9 mouse cellular contexts compared by ENCODE assay signal in the genomic region with DNA sequence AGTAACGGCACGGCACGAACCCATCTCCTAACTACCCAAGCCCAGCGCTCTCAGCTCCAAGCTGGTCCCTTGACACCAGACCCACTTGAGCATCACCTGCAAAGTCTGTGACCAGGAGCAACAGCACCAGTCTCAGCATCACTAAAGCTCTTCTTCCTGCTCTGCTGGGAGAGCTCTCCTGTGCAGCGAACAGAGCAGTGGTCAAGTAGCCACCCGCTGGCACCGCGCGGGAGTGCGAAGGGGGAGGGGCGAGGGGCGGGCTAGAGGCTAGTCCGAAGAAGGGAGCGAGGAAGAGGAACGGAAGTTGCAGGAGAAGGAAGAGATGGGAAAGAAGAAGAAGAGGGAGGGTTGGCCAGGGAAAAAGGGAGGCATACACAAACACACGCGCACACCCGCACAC. TPM values are rescaled to one million over a fixed set of nuclear protein-coding genes. Genes with fewer than 3 reads are reported as not detected.
A peak's percentile ranks its signal among the peaks of the same experiment; 100 is the strongest.
DNase-seq lines count a peak whose midpoint lies in the region; ATAC-seq and TF ChIP-seq lines count a peak whose summit lies in the region.
"Had no signal": no experiment of that assay in that cellular context is flagged by ENCODE, and none has a peak within 500 bp of the region (broad histone marks: within the 10 kb centered on the region; RNA-seq: fewer than 3 reads in every experiment).

A gene (minus strand): TSS at position 236 of the 400 bp plus-strand sequence.

- no peaks in the 10 kb centered on the region for H3K27me3 ChIP-seq in kidney, adult 2 months (replicated peaks; ENCODE audit: control insufficient read depth, insufficient read depth, low read length)
- peaks cover 4% of the 10 kb centered on the region; the same call in 1 of the 2 replicates for H3K27me3 ChIP-seq in hindbrain, embryonic 10.5 days (ENCODE audit: insufficient read depth, poor library complexity, severe bottlenecking)
- 0 out of 2 replicates have a peak, but pooled peaks cover 8% of the 10 kb centered on the region for H3K27me3 ChIP-seq in liver, embryonic 13.5 days

- TF ChIP-seq CTCF in kidney, adult 2 months (conservative IDR thresholded peaks at IDR 0.05; ENCODE audit: insufficient read depth, insufficient read length, low read depth, low read length), result no peak
- no peak for TF ChIP-seq CTCF in embryonic fibroblast, embryonic 13.5 days (IDR thresholded peaks at IDR 0.05; ENCODE audit: borderline replicate concordance, insufficient read depth, low read length)

- no peak within 1 kb of the TSS for H3K9ac ChIP-seq in liver, embryonic 13.5 days

- no peak within 1 kb of the TSS for H3K4me3 ChIP-seq in kidney, adult 2 months (ENCODE audit: insufficient read depth, low read depth, low read length)
- peak within 1 kb of the TSS; percentile 14; the same call in 1 of the 2 replicates for H3K4me3 ChIP-seq in embryonic fibroblast, embryonic 13.5 days (ENCODE audit: insufficient read depth, low read length)
- peak within 1 kb of the TSS; percentile 50 for H3K4me3 ChIP-seq in hindbrain, embryonic 10.5 days
- peak within 1 kb of the TSS; percentile 15; the same call in 1 of the 2 replicates for H3K4me3 ChIP-seq in liver, embryonic 13.5 days (replicated peaks)

- no peak for ATAC-seq in liver, embryonic 13.5 days (ENCODE audit: low read depth)

- TF ChIP-seq POLR2A in kidney, adult 2 months (IDR thresholded peaks at IDR 0.05; ENCODE audit: low read depth, low read length), result no peak
- no peak for TF ChIP-seq POLR2A in embryonic fibroblast, embryonic 13.5 days (IDR thresholded peaks at IDR 0.05; ENCODE audit: low read depth, low read length)

- DNase-seq in kidney, adult 2 months, result peak; percentile 5
- DNase-seq in kidney, adult 9 months, result no peak
- DNase-seq in hindbrain, embryonic 10.5 days (ENCODE audit: low spot score), result peak; percentile 66
- DNase-seq in liver, embryonic 13.5 days, result no peak
- peak; percentile 64 for DNase-seq in neural tube, embryonic 10.5 days (ENCODE audit: extremely low spot score, low spot score)
- no peak for DNase-seq in MN1 (ENCODE audit: low spot score)
- DNase-seq in spleen, postnatal 4 days (ENCODE audit: low spot score in 2 of 2), result no peak

- no peak within 1 kb of the TSS for H3K27ac ChIP-seq in kidney, adult 2 months (ENCODE audit: insufficient read depth, low read depth, low read length)
- no peak within 1 kb of the TSS for H3K27ac ChIP-seq in embryonic fibroblast, embryonic 13.5 days (ENCODE audit: insufficient read depth, low read length)
- H3K27ac ChIP-seq in hindbrain, embryonic 10.5 days, result peak within 1 kb of the TSS; percentile 13; the same call in 1 of the 2 replicates
- H3K27ac ChIP-seq in liver, embryonic 13.5 days, result no peak within 1 kb of the TSS

- H3K4me2 ChIP-seq in liver, embryonic 13.5 days, result peak within 1 kb of the TSS; percentile 49

- no peaks in the 10 kb centered on the region for H3K4me1 ChIP-seq in kidney, adult 2 months (ENCODE audit: control insufficient read depth, insufficient read depth, low read length)
- no peaks in the 10 kb centered on the region for H3K4me1 ChIP-seq in embryonic fibroblast, embryonic 13.5 days (ENCODE audit: control insufficient read depth, insufficient read depth, low read length)
- peaks cover 8% of the 10 kb centered on the region; the same call in 1 of the 2 replicates for H3K4me1 ChIP-seq in hindbrain, embryonic 10.5 days (replicated peaks)
- H3K4me1 ChIP-seq in liver, embryonic 13.5 days (replicated peaks), result peaks cover 4% of the 10 kb centered on the region

- H3K9me3 ChIP-seq in hindbrain, embryonic 10.5 days, result no peaks in the 10 kb centered on the region
- peaks cover 10% of the 10 kb centered on the region for H3K9me3 ChIP-seq in liver, embryonic 13.5 days (replicated peaks)

- H3K36me3 ChIP-seq in kidney, adult 2 months (ENCODE audit: control insufficient read depth, insufficient read depth, low read length), result no peaks in the 10 kb centered on the region
- H3K36me3 ChIP-seq in hindbrain, embryonic 10.5 days, result no peaks in the 10 kb centered on the region
- no peaks in the 10 kb centered on the region for H3K36me3 ChIP-seq in liver, embryonic 13.5 days
- H3K36me3 ChIP-seq: G1E had no signal

- WGBS in kidney, adult 2 months, result 8% methylated on average over 18 of the region's 18 CpGs
- 5% methylated on average over 17 of the region's 18 CpGs for WGBS in hindbrain, embryonic 10.5 days
- whole genome bisulfite sequencing in liver, embryonic 13.5 days (ENCODE audit: insufficient replicate concordance), result 9% methylated on average over 16 of the region's 18 CpGs

RNA-seq across cellular contexts. Expression of the gene that starts here (rescaled TPM):
- 0.23 and 0.68 TPM in 2 replicates for polyA plus RNA-seq in kidney, adult 2 months (2012; rRNA removed)
- 1.8 and 2.2 TPM in 2 replicates for polyA plus RNA-seq in embryonic fibroblast, embryonic 13.5 days (2011; ENCODE audit: insufficient read length, low read depth, missing spikeins)
- polyA plus RNA-seq in hindbrain, embryonic 10.5 days (2016; fragmentation: Nextera tagmentation; extraction: Ambion mirVana), result 0.50 and 0.52 TPM in 2 replicates
- 0.17 TPM in 1 of 2 replicates, not detected in the other for polyA plus RNA-seq in liver, embryonic 13.5 days (2015; fragmentation: Nextera tagmentation; extraction: Ambion mirVana)
- polyA plus RNA-seq: G1E had no signal

Comparison
In these comparisons a context has a peak if more than half of its experiments do, and no peak if none do; other contexts are left out.
1. Peak in DNase-seq in kidney, adult 2 months; RNA of the gene not detected or under 1 TPM.
2. Peak in DNase-seq, H3K4me3 ChIP-seq and H3K27ac ChIP-seq in hindbrain, embryonic 10.5 days; RNA of the gene not detected or under 1 TPM.